Mouse (Mus musculus): ENCODE data around the gene Grin2a. TPM values are rescaled to one million over a fixed set of nuclear protein-coding genes. Genes with fewer than 3 reads are reported as not detected.

The Grin2a gene
- polyA plus RNA-seq, 1 experiment from 2014 or later: 0.47 TPM

GRCm38 (mm10) chr16:9738679-9739078, 256.7 kb downstream of the Grin2a start:
- ATAC-seq: no peak
- no peak overlapping the region for H3K4me3 ChIP-seq (ENCODE audit: low read depth, low read length)
- H3K4me1 ChIP-seq (ENCODE audit: control insufficient read depth, insufficient read depth, low read length): no peaks in the 10 kb centered on the region
- 86% methylated on average over 6 of the region's 6 CpGs for WGBS
- H3K4me2 ChIP-seq (ENCODE audit: low read length): no peak overlapping the region
- DNase-seq (ENCODE audit: low spot score): no peak
- no peak overlapping the region for H3K27ac ChIP-seq (ENCODE audit: low read depth, low read length)
- no peaks in the 10 kb centered on the region for H3K9me3 ChIP-seq (replicated peaks; ENCODE audit: control insufficient read depth, low read length)
- no peaks in the 10 kb centered on the region for H3K27me3 ChIP-seq (replicated peaks; ENCODE audit: control insufficient read depth, insufficient read depth, low read length)
- H3K9ac ChIP-seq (ENCODE audit: low read length): no peak overlapping the region
- H3K36me3 ChIP-seq (ENCODE audit: control insufficient read depth, insufficient read depth, low read length): no peaks in the 10 kb centered on the region

GRCm38 (mm10) chr16:9737131-9737530, 258.2 kb downstream of the Grin2a start:
- no peak overlapping the region for H3K4me2 ChIP-seq (ENCODE audit: low read length)
- no peak overlapping the region for H3K9ac ChIP-seq (ENCODE audit: low read length)
- no peak overlapping the region for H3K4me3 ChIP-seq (ENCODE audit: low read depth, low read length)
- H3K27ac ChIP-seq (ENCODE audit: low read depth, low read length): no peak overlapping the region
- 17% methylated on average over 2 of the region's 2 CpGs for WGBS
- no peaks in the 10 kb centered on the region for H3K36me3 ChIP-seq (ENCODE audit: control insufficient read depth, insufficient read depth, low read length)
- H3K4me1 ChIP-seq (ENCODE audit: control insufficient read depth, insufficient read depth, low read length): no peaks in the 10 kb centered on the region
- no peaks in the 10 kb centered on the region for H3K27me3 ChIP-seq (replicated peaks; ENCODE audit: control insufficient read depth, insufficient read depth, low read length)
- no peak for DNase-seq (ENCODE audit: low spot score)
- no peak for ATAC-seq
- H3K9me3 ChIP-seq (replicated peaks; ENCODE audit: control insufficient read depth, low read length): no peaks in the 10 kb centered on the region

- Histone ChIP-seq H3K4me1 (ENCODE audit: control insufficient read depth, insufficient read depth, low read length) (no peaks in the 10 kb centered on the region), H3K4me2 (ENCODE audit: low read length) (no peak overlapping the region), H3K4me3 (ENCODE audit: low read depth, low read length) (no peak overlapping the region), H3K9ac (ENCODE audit: low read length) (no peak overlapping the region), H3K27ac (ENCODE audit: low read depth, low read length) (no peak overlapping the region), H3K27me3 (replicated peaks; ENCODE audit: control insufficient read depth, insufficient read depth, low read length) (no peaks in the 10 kb centered on the region), H3K36me3 (ENCODE audit: control insufficient read depth, insufficient read depth, low read length) (no peaks in the 10 kb centered on the region), H3K9me3 (replicated peaks; ENCODE audit: control insufficient read depth, low read length) (no peaks in the 10 kb centered on the region)
- ATAC-seq (peak; percentile 70; the same call in 1 of the 2 replicates), DNase-seq (ENCODE audit: low spot score) (peak; percentile 69)
- WGBS: 76% methylated on average over 8 of the region's 8 CpGs
Observed at GRCm38 (mm10) chr16:9735365-9736080, 259.8 kb downstream of the Grin2a start.

GRCm38 (mm10) chr16:9727603-9728002, 267.8 kb downstream of the Grin2a start:
- Histone ChIP-seq H3K27me3 (replicated peaks; ENCODE audit: control insufficient read depth, insufficient read depth, low read length) (no peaks in the 10 kb centered on the region), H3K9ac (ENCODE audit: low read length) (no peak overlapping the region), H3K4me1 (ENCODE audit: control insufficient read depth, insufficient read depth, low read length) (no peaks in the 10 kb centered on the region), H3K9me3 (replicated peaks; ENCODE audit: control insufficient read depth, low read length) (no peaks in the 10 kb centered on the region), H3K36me3 (ENCODE audit: control insufficient read depth, insufficient read depth, low read length) (no peaks in the 10 kb centered on the region), H3K27ac (ENCODE audit: low read depth, low read length) (no peak overlapping the region), H3K4me2 (ENCODE audit: low read length) (no peak overlapping the region), H3K4me3 (ENCODE audit: low read depth, low read length) (no peak overlapping the region)
- ATAC-seq (no peak), DNase-seq (ENCODE audit: low spot score) (no peak)
- 93% methylated on average over 5 of the region's 5 CpGs for WGBS

GRCm38 (mm10) chr16:9725578-9726113, 269.7 kb downstream of the Grin2a start:
- no peaks in the 10 kb centered on the region for H3K4me1 ChIP-seq (ENCODE audit: control insufficient read depth, insufficient read depth, low read length)
- WGBS: 91% methylated on average over 7 of the region's 7 CpGs
- no peaks in the 10 kb centered on the region for H3K9me3 ChIP-seq (replicated peaks; ENCODE audit: control insufficient read depth, low read length)
- no peaks in the 10 kb centered on the region for H3K36me3 ChIP-seq (ENCODE audit: control insufficient read depth, insufficient read depth, low read length)
- H3K4me2 ChIP-seq (ENCODE audit: low read length): no peak overlapping the region
- no peak overlapping the region for H3K4me3 ChIP-seq (ENCODE audit: low read depth, low read length)
- H3K27ac ChIP-seq (ENCODE audit: low read depth, low read length): no peak overlapping the region
- no peaks in the 10 kb centered on the region for H3K27me3 ChIP-seq (replicated peaks; ENCODE audit: control insufficient read depth, insufficient read depth, low read length)
- DNase-seq (ENCODE audit: low spot score) (no peak), ATAC-seq (no peak)
- no peak overlapping the region for H3K9ac ChIP-seq (ENCODE audit: low read length)

GRCm38 (mm10) chr16:9711398-9711797, 284.0 kb downstream of the Grin2a start:
- Histone ChIP-seq H3K9me3 (replicated peaks; ENCODE audit: control insufficient read depth, low read length) (no peaks in the 10 kb centered on the region), H3K9ac (ENCODE audit: low read length) (no peak overlapping the region), H3K27me3 (replicated peaks; ENCODE audit: control insufficient read depth, insufficient read depth, low read length) (no peaks in the 10 kb centered on the region), H3K36me3 (ENCODE audit: control insufficient read depth, insufficient read depth, low read length) (no peaks in the 10 kb centered on the region), H3K4me3 (ENCODE audit: low read depth, low read length) (no peak overlapping the region), H3K27ac (ENCODE audit: low read depth, low read length) (no peak overlapping the region), H3K4me2 (ENCODE audit: low read length) (no peak overlapping the region), H3K4me1 (ENCODE audit: control insufficient read depth, insufficient read depth, low read length) (no peaks in the 10 kb centered on the region)
- ATAC-seq (no peak), DNase-seq (ENCODE audit: low spot score) (no peak)
- 86% methylated on average over 2 of the region's 2 CpGs for WGBS

- Histone ChIP-seq H3K4me1 (ENCODE audit: control insufficient read depth, insufficient read depth, low read length) (no peaks in the 10 kb centered on the region), H3K9ac (ENCODE audit: low read length) (no peak overlapping the region), H3K27me3 (replicated peaks; ENCODE audit: control insufficient read depth, insufficient read depth, low read length) (no peaks in the 10 kb centered on the region), H3K27ac (ENCODE audit: low read depth, low read length) (no peak overlapping the region), H3K36me3 (ENCODE audit: control insufficient read depth, insufficient read depth, low read length) (no peaks in the 10 kb centered on the region), H3K9me3 (replicated peaks; ENCODE audit: control insufficient read depth, low read length) (no peaks in the 10 kb centered on the region), H3K4me2 (ENCODE audit: low read length) (no peak overlapping the region), H3K4me3 (ENCODE audit: low read depth, low read length) (no peak overlapping the region)
- DNase-seq (ENCODE audit: low spot score): no peak
- WGBS: 63% methylated on average over 2 of the region's 2 CpGs
- ATAC-seq: no peak
Observed at GRCm38 (mm10) chr16:9709921-9710320, 285.4 kb downstream of the Grin2a start.

GRCm38 (mm10) chr16:9697141-9697540, 298.2 kb downstream of the Grin2a start:
- no peaks in the 10 kb centered on the region for H3K9me3 ChIP-seq (replicated peaks; ENCODE audit: control insufficient read depth, low read length)
- H3K27ac ChIP-seq (ENCODE audit: low read depth, low read length): no peak overlapping the region
- ATAC-seq (no peak), DNase-seq (ENCODE audit: low spot score) (no peak)
- no peak overlapping the region for H3K9ac ChIP-seq (ENCODE audit: low read length)
- no peak overlapping the region for H3K4me2 ChIP-seq (ENCODE audit: low read length)
- no peaks in the 10 kb centered on the region for H3K27me3 ChIP-seq (replicated peaks; ENCODE audit: control insufficient read depth, insufficient read depth, low read length)
- no peak overlapping the region for H3K4me3 ChIP-seq (ENCODE audit: low read depth, low read length)
- H3K4me1 ChIP-seq (ENCODE audit: control insufficient read depth, insufficient read depth, low read length): no peaks in the 10 kb centered on the region
- 74% methylated on average over 2 of the region's 2 CpGs for WGBS
- no peaks in the 10 kb centered on the region for H3K36me3 ChIP-seq (ENCODE audit: control insufficient read depth, insufficient read depth, low read length)

- ATAC-seq: no peak
- Histone ChIP-seq H3K9me3 (replicated peaks; ENCODE audit: control insufficient read depth, low read length) (no peaks in the 10 kb centered on the region), H3K4me3 (ENCODE audit: low read depth, low read length) (no peak overlapping the region), H3K4me1 (ENCODE audit: control insufficient read depth, insufficient read depth, low read length) (no peaks in the 10 kb centered on the region), H3K27me3 (replicated peaks; ENCODE audit: control insufficient read depth, insufficient read depth, low read length) (no peaks in the 10 kb centered on the region), H3K9ac (ENCODE audit: low read length) (no peak overlapping the region), H3K4me2 (ENCODE audit: low read length) (no peak overlapping the region), H3K36me3 (ENCODE audit: control insufficient read depth, insufficient read depth, low read length) (no peaks in the 10 kb centered on the region), H3K27ac (ENCODE audit: low read depth, low read length) (no peak overlapping the region)
- WGBS: 82% methylated on average over 4 of the region's 4 CpGs
- no peak for DNase-seq (ENCODE audit: low spot score)
Observed at GRCm38 (mm10) chr16:9694081-9694480, 301.3 kb downstream of the Grin2a start.
